Mouse (Mus musculus): ENCODE measurements around the gene Bclaf3. TPM values are rescaled to one million over a fixed set of nuclear protein-coding genes. Genes with fewer than 3 reads are reported as not detected.

Gene Bclaf3
- total RNA-seq (2023): 10 to 100 TPM; 19.5 to 21.7 TPM

DNA sequence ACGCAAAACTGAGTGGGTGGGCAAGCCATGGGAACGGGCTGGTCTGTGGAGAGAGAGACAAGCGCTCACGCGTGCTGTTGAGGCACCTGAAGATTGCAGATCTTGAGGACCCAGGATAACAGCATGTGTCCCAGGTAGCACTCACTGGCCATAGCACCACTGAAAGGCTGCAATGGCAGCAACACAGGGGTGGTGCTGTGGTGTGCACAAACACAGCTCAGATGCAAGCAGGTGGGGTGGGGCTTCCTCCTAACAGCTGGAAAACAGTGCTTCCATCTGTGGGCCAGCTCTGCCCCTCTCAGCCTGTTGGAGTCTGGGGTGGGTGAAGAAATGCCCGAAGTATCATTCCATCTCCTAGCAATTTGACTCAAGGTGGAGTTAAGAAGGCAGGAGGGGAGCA is at the start of gene Bclaf3:
Bclaf3 (plus strand) TSS at position 301 of the 400 bp plus-strand sequence.

DNA sequence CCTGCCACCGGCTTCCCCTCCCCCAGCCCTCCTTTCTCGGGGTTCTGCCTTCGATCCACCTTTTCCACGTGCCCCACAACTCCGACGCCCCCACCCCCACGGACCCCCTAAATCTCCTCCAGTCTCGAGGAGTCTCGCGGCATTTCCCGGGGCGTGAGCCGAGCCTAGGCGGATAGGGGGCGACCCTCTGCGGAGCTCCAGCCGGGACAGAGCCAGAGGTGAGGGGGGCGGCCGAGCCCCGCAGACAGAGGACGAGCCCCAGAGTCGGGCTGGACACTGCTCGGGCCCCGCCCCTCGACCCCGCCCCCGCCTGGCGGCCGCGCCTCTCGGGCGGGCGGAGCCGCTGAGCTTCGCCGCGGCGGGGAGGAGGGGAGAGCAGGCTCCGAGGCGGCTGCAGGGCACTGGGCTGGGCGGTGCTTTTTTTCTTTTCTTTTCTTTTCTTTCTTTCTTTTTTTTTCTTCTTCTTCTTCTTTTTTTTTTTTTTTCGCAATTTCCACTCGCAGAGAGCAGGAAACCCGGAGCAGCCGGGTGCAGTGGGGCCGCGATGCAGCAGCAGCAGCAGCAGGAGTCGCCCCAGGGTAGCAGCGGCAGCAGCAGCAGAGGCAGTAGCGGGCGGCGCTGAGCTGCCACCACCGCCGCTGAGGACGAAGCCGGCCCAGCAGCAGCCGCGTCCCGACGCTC is 100.6 kb downstream of the Bclaf3 start, which contains the start of gene Sh3kbp1:
Sh3kbp1 (plus strand) TSS at position 366 of the 681 bp plus-strand sequence.

Other genes with a start within 250 kb of the Bclaf3 start
- 10 to 100 TPM; 37.4 to 39.0 TPM for gene Eif1ax, start 154.5 kb upstream of the Bclaf3 start, total RNA-seq (2023)
- not detected for gene Map7d2, start 112.1 kb upstream of the Bclaf3 start, total RNA-seq (2023)
- 100 to 1,000 TPM; 153 to 168 TPM for gene Sh3kbp1, start 100.6 kb downstream of the Bclaf3 start, total RNA-seq (2023)

Measured in monocyte, adult 59 days (primary cell).